Mouse (Mus musculus) cerebellum, adult 2 months (tissue): Measurements from ENCODE around the gene Trim26.

Experiments used
- CTCF ChIP-seq: fragments of 200-500 bp; IDR thresholded peaks from 2 replicates; pipeline ENCODE4 v1.5.1; 2011; ENCODE audit warnings: low read depth, mild to moderate bottlenecking, control low read depth, low read length, moderate library complexity, borderline replicate concordance; ENCODE audit not compliant: insufficient read depth
- POLR2A ChIP-seq: fragments of 200-500 bp; IDR thresholded peaks from 2 replicates; pipeline ENCODE4 v1.6.1; 2011; ENCODE audit warnings: low read length, control low read depth, borderline replicate concordance; ENCODE audit not compliant: insufficient read depth

- TF ChIP-seq CTCF = no peak
- no peak for TF ChIP-seq POLR2A
These were observed 12.0 kb downstream of the Trim26 start for GRCm38 (mm10) chr17:36848911-36849310.
